Mouse (Mus musculus): ENCODE results near the gene Kcnk3. TPM values are rescaled to one million over a fixed set of nuclear protein-coding genes. Genes with fewer than 3 reads are reported as not detected.

The Kcnk3 gene
- polyA plus RNA-seq, 1 experiment from 2014 or later: 29.9 TPM

DNA sequence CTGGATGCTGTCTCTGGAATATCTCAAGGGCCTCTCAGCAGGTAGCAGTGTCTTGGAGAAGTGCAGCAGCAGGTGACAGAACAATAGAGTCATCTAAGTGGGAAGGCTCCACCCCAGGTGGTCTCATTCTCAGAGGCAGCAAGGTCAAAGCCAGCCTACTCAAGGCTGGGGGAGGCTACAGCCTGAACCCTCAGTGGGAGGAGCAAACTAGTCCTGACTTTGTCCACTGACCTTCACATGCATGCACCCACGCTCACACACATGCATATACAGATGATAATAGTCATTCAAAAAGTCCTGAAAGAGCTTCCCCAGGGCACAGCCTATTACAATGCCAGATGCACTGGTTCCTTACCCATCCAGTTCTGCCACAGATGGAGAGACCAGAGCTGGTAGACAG, 72.3 kb downstream of the Kcnk3 start:
- Histone ChIP-seq H3K9me3 (ENCODE audit: low read depth, low read length) (no peaks in the 10 kb centered on the region), H3K27me3 (ENCODE audit: insufficient read depth, low read length) (no peaks in the 10 kb centered on the region), H3K4me3 (ENCODE audit: low read depth, low read length) (no peak overlapping the region), H3K36me3 (ENCODE audit: insufficient read depth) (peaks cover 30% of the 10 kb centered on the region; the same call in 1 of the 2 replicates), H3K4me2 (no peak overlapping the region), H3K4me1 (ENCODE audit: insufficient read depth) (no peaks in the 10 kb centered on the region), H3K27ac (ENCODE audit: low read depth) (no peak overlapping the region), H3K9ac (no peak overlapping the region)
- 67% methylated on average over 1 of the region's 1 CpGs for WGBS
- DNase-seq: no peak
- no peak for ATAC-seq (ENCODE audit: insufficient read depth)
- TF ChIP-seq CTCF (IDR thresholded peaks at IDR 0.05; ENCODE audit: low read depth): no peak

DNA sequence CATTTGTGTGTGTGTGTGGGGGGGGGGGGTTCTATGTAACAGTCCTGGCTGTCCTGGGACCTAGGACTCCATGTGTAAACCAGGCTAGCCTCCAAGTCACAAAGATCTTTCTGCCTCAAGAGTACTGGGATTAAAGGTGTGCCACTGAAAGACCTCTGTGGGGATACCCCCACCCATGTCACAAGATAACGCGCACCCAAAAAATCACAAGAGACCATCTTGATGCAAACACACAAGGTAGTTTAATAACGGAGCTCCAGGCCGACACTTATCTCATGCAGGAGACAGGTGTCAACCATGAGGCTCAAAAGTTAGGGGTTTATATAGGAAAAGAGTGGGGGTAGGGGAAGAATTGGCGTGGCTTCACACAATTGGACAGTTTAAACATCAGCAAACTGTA, 72.8 kb downstream of the Kcnk3 start:
- DNase-seq (no peak), ATAC-seq (ENCODE audit: insufficient read depth) (no peak)
- 87% methylated on average over 5 of the region's 5 CpGs for WGBS
- Histone ChIP-seq H3K9me3 (ENCODE audit: low read depth, low read length) (no peaks in the 10 kb centered on the region), H3K27me3 (ENCODE audit: insufficient read depth, low read length) (no peaks in the 10 kb centered on the region), H3K36me3 (ENCODE audit: insufficient read depth) (peaks cover 25% of the 10 kb centered on the region; the same call in 1 of the 2 replicates), H3K27ac (ENCODE audit: low read depth) (no peak overlapping the region), H3K4me2 (no peak overlapping the region), H3K4me1 (ENCODE audit: insufficient read depth) (no peaks in the 10 kb centered on the region), H3K4me3 (ENCODE audit: low read depth, low read length) (no peak overlapping the region), H3K9ac (no peak overlapping the region)
- TF ChIP-seq CTCF (IDR thresholded peaks at IDR 0.05; ENCODE audit: low read depth): no peak

DNA sequence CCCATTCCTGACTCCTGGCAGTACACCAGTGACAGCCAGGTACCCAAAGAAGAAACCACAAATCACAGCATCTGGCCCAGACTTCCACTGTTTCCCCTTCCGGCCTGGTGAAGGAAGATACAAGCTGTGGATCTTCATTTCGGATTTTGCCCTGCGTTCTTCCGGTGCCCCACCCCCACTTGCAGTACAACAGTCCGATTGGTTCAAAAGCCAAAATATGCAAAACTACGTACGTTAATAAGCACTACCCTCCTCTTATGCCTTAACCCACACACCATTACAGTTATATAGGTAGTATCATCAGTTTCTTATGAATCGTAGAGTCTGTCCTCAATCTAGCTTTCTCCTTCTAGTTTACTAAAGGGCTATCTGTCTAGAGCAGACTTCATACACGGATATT, 77.4 kb downstream of the Kcnk3 start:
- no peak overlapping the region for H3K4me2 ChIP-seq
- peaks cover 18% of the 10 kb centered on the region for H3K36me3 ChIP-seq (ENCODE audit: insufficient read depth)
- H3K9me3 ChIP-seq (ENCODE audit: low read depth, low read length): no peaks in the 10 kb centered on the region
- H3K4me3 ChIP-seq (ENCODE audit: low read depth, low read length): no peak overlapping the region
- WGBS: 86% methylated on average over 9 of the region's 9 CpGs
- H3K27ac ChIP-seq (ENCODE audit: low read depth): no peak overlapping the region
- no peak for ATAC-seq (ENCODE audit: insufficient read depth)
- H3K27me3 ChIP-seq (ENCODE audit: insufficient read depth, low read length): no peaks in the 10 kb centered on the region
- H3K4me1 ChIP-seq (ENCODE audit: insufficient read depth): peaks cover 10% of the 10 kb centered on the region; the same call in 1 of the 2 replicates
- H3K9ac ChIP-seq: no peak overlapping the region
- DNase-seq: no peak
- no peak for TF ChIP-seq CTCF (IDR thresholded peaks at IDR 0.05; ENCODE audit: low read depth)

DNA sequence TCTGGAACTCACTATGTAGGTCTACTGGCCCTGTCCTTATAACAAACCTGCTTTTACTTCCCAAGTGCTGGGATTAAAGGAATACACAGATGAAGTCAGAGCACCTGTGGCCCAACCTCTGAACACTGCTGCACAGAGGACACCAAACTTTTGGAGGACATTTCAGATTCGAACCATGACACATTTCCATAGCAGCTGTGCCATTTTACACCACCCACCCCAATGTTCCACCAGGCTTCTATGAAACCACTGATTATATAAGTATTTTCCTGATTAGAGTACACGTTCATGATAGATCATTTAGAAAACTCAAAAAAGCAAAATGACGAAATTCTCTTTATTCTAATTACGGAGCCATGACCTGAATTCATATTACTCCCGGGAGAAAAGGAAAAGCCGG, 78.0 kb downstream of the Kcnk3 start:
- peak overlapping the region; percentile 85 for H3K4me3 ChIP-seq (ENCODE audit: low read depth, low read length)
- DNase-seq (no peak), ATAC-seq (ENCODE audit: insufficient read depth) (no peak)
- WGBS: 56% methylated on average over 6 of the region's 6 CpGs
- peaks cover 10% of the 10 kb centered on the region; the same call in 1 of the 2 replicates for H3K4me1 ChIP-seq (ENCODE audit: insufficient read depth)
- H3K9me3 ChIP-seq (ENCODE audit: low read depth, low read length): no peaks in the 10 kb centered on the region
- peak overlapping the region; percentile 40 for H3K9ac ChIP-seq
- no peak for TF ChIP-seq CTCF (IDR thresholded peaks at IDR 0.05; ENCODE audit: low read depth)
- peaks cover 24% of the 10 kb centered on the region for H3K36me3 ChIP-seq (ENCODE audit: insufficient read depth)
- H3K4me2 ChIP-seq: peak overlapping the region; percentile 64
- H3K27ac ChIP-seq (ENCODE audit: low read depth): peak overlapping the region; percentile 65; the same call in 1 of the 2 replicates
- H3K27me3 ChIP-seq (ENCODE audit: insufficient read depth, low read length): no peaks in the 10 kb centered on the region

DNA sequence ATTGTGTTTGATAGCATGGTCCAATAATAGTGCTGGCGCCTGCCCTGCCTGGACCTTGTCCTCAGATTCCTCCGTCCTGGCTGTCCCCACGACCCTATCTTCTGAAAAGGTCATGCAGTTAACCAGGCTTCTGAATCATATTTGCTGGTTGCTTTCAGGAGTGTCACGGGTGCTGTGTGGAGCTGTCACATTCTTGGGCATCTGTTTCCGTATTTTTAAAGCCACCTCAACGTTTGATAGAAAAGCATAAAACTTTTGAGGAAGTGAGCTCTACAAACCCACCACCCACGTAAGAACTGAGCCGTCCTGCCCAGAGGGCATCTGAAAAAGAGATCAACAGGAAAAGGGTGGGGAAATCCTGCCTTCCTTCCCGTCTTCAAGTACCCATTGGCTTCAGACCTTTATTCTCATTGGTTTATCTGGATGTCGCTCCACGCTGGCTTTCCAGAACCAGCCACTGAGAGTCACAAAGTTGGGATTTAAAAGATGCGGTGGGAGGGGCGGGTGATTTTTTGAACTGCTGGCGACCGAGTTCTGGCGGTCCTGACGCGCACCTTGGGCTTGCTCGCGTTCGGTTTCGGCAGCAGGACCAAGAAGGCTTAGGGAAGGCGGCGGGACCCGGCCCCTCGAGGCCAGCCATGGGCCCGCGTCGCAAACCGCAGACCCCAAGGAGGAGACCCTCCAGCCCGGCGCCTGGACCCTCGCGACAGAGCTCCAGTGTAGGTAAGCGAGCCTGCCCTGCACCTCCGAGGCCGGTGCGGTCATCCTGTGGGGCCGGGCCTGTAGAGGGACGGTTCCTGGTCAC, 78.6 kb downstream of the Kcnk3 start, which contains the start of gene Cenpa:
Gene Cenpa (plus strand): TSS at position 387 of the 805 bp plus-strand sequence.
- peaks cover 10% of the 10 kb centered on the region; the same call in 1 of the 2 replicates for H3K4me1 ChIP-seq (ENCODE audit: insufficient read depth)
- peak within 1 kb of the TSS; percentile 85 for H3K4me3 ChIP-seq (ENCODE audit: low read depth, low read length)
- no peaks in the 10 kb centered on the region for H3K27me3 ChIP-seq (ENCODE audit: insufficient read depth, low read length)
- under 1% methylated on average over 40 of the region's 40 CpGs for WGBS
- TF ChIP-seq CTCF (IDR thresholded peaks at IDR 0.05; ENCODE audit: low read depth): no peak
- peak; percentile 94 for ATAC-seq (ENCODE audit: insufficient read depth)
- H3K9me3 ChIP-seq (ENCODE audit: low read depth, low read length): no peaks in the 10 kb centered on the region
- peaks cover 30% of the 10 kb centered on the region for H3K36me3 ChIP-seq (ENCODE audit: insufficient read depth)
- peak within 1 kb of the TSS; percentile 82 for H3K27ac ChIP-seq (ENCODE audit: low read depth)
- H3K4me2 ChIP-seq: peak within 1 kb of the TSS; percentile 64
- peak; percentile 97 for DNase-seq
- peak within 1 kb of the TSS; percentile 80 for H3K9ac ChIP-seq

DNA sequence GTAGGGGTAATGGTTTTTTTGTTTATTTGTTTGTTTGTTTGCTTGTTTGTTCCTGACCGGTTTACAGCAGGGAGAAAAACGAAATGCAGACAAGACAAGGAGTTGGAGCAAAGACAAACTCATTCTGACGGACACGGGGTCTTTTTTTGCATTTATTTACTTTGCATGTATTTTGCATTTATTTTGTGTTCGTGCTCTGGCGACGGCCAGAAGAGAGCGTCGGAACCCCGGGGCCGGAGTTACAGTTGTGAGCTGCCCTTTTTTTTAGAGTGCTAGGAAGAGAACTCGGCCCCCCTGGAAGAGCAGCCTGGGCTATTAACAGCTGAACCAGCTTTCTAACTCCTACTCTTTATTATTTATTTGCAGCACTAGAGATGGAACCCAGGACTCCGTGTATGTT, 79.2 kb downstream of the Kcnk3 start:
- ATAC-seq (ENCODE audit: insufficient read depth): no peak
- H3K27me3 ChIP-seq (ENCODE audit: insufficient read depth, low read length): no peaks in the 10 kb centered on the region
- H3K4me3 ChIP-seq (ENCODE audit: low read depth, low read length): peak overlapping the region; percentile 85
- H3K9me3 ChIP-seq (ENCODE audit: low read depth, low read length): no peaks in the 10 kb centered on the region
- WGBS: under 1% methylated on average over 13 of the region's 13 CpGs
- H3K36me3 ChIP-seq (ENCODE audit: insufficient read depth): peaks cover 36% of the 10 kb centered on the region
- peak overlapping the region; percentile 64 for H3K4me2 ChIP-seq
- DNase-seq: peak; percentile 36
- TF ChIP-seq CTCF (IDR thresholded peaks at IDR 0.05; ENCODE audit: low read depth): no peak
- H3K4me1 ChIP-seq (ENCODE audit: insufficient read depth): peaks cover 10% of the 10 kb centered on the region; the same call in 1 of the 2 replicates
- H3K9ac ChIP-seq: peak overlapping the region; percentile 80
- H3K27ac ChIP-seq (ENCODE audit: low read depth): peak overlapping the region; percentile 82

DNA sequence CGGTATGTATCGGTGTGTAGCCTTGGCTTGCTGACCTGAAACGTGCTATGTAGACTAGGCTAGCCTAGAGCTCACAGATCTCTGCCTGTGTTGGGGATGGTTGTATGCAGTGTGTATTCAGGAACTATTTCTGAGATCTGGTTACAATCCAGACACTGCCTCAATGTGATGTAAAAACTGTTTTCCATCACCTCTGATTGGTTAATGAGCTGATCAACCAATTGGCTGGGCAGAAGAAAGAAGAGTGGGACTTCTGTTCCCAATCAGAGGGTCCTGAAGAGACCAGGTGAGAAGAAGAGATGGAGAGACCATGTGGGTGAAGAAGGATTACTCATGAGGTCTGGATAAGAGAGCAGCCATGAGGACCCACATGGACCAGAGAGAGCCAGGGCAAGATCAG, 79.7 kb downstream of the Kcnk3 start:
- Histone ChIP-seq H3K27ac (ENCODE audit: low read depth) (no peak overlapping the region), H3K36me3 (ENCODE audit: insufficient read depth) (peaks cover 41% of the 10 kb centered on the region), H3K4me1 (ENCODE audit: insufficient read depth) (peaks cover 10% of the 10 kb centered on the region; the same call in 1 of the 2 replicates), H3K4me2 (peak overlapping the region; percentile 64), H3K9ac (peak overlapping the region; percentile 80), H3K4me3 (ENCODE audit: low read depth, low read length) (peak overlapping the region; percentile 85), H3K9me3 (ENCODE audit: low read depth, low read length) (no peaks in the 10 kb centered on the region), H3K27me3 (ENCODE audit: insufficient read depth, low read length) (no peaks in the 10 kb centered on the region)
- no peak for TF ChIP-seq CTCF (IDR thresholded peaks at IDR 0.05; ENCODE audit: low read depth)
- WGBS: 5% methylated on average over 3 of the region's 3 CpGs
- ATAC-seq (ENCODE audit: insufficient read depth): no peak
- no peak for DNase-seq
